Mouse (Mus musculus) intestine, embryonic 16.5 days (tissue): ENCODE data around the gene Ttll11. TPM values are rescaled to one million over a fixed set of nuclear protein-coding genes. Genes with fewer than 3 reads are reported as not detected.

Source experiments
- ATAC-seq: fragments of 200-750 bp; cut with Nextera tagmentation; 2 replicates; pipeline ENCODE4 v1.8.0; 2017; ENCODE audit warnings: moderate TSS enrichment, moderate library complexity
- H3K27ac ChIP-seq: fragments of 300-500 bp; sonication (generic); 2 replicates; pipeline ENCODE4 v1.5.1; 2014; ENCODE audit warnings: mild to moderate bottlenecking, low read length
- H3K27me3 ChIP-seq: fragments of 300-500 bp; sonication (generic); replicated peaks from 2 replicates; pipeline ENCODE4 v1.6.1; 2014; ENCODE audit warnings: low read length, control low read depth, mixed read lengths; ENCODE audit not compliant: control insufficient read depth, insufficient read depth
- H3K36me3 ChIP-seq: fragments of 300-500 bp; sonication (generic); 2 replicates; pipeline ENCODE4 v1.6.1; 2014; ENCODE audit warnings: low read length, control low read depth; ENCODE audit not compliant: control insufficient read depth, insufficient read depth
- H3K4me1 ChIP-seq: fragments of 300-500 bp; sonication (generic); 2 replicates; pipeline ENCODE4 v1.6.1; 2014; ENCODE audit warnings: low read length, control low read depth, mixed read lengths; ENCODE audit not compliant: control insufficient read depth, insufficient read depth
- H3K4me2 ChIP-seq: fragments of 300-500 bp; sonication (generic); 2 replicates; pipeline ENCODE4 v1.6.1; 2014; ENCODE audit warnings: low read depth, low read length, control low read depth
- H3K4me3 ChIP-seq: fragments of 300-500 bp; sonication (generic); 2 replicates; pipeline ENCODE4 v1.5.1; 2014; ENCODE audit warnings: mild to moderate bottlenecking, low read length
- H3K9ac ChIP-seq: fragments of 300-500 bp; sonication (generic); 2 replicates; pipeline ENCODE4 v1.6.1; 2014; ENCODE audit warnings: low read depth, low read length
- H3K9me3 ChIP-seq: fragments of 300-500 bp; sonication (generic); 2 replicates; pipeline ENCODE4 v1.6.1; 2016; ENCODE audit warnings: low read length, control low read depth; ENCODE audit not compliant: control insufficient read depth
- WGBS: fragments of 180-500 bp; shearing (Covaris S2); extraction: QIAGEN DNeasy Blood & Tissue Kit; methylation state at CpG from one replicate; pipeline ENCODE4 v1.1.7; 2014; 5-methylcytosine and 5-hydroxymethylcytosine counted together
- polyA plus RNA-seq: library from polyadenylated mRNA; unstranded; fragments of >200 nt; fragmentation: Nextera tagmentation; extraction: Ambion mirVana; gene quantifications from 2 replicates; pipeline ENCODE4 v1.2.1, GENCODE M21; 2015

Gene Ttll11
- polyA plus RNA-seq, 1 experiment from 2014 or later: 0.10 TPM

- no peak overlapping the region for H3K9ac ChIP-seq
- no peaks in the 10 kb centered on the region for H3K4me1 ChIP-seq
- H3K36me3 ChIP-seq: no peaks in the 10 kb centered on the region
- ATAC-seq: no peak
- no peaks in the 10 kb centered on the region for H3K27me3 ChIP-seq
- no peak overlapping the region for H3K4me3 ChIP-seq
- H3K27ac ChIP-seq: no peak overlapping the region
- 78% methylated on average over 6 of the region's 6 CpGs for WGBS
- no peak overlapping the region for H3K4me2 ChIP-seq
- H3K9me3 ChIP-seq: no peaks in the 10 kb centered on the region
Measured at GRCm38 (mm10) chr2:35830966-35831903, 148.5 kb downstream of the Ttll11 start.

- 86% methylated on average over 4 of the region's 4 CpGs for WGBS
Measured at GRCm38 (mm10) chr2:35829136-35829535, 150.6 kb downstream of the Ttll11 start.

DNA sequence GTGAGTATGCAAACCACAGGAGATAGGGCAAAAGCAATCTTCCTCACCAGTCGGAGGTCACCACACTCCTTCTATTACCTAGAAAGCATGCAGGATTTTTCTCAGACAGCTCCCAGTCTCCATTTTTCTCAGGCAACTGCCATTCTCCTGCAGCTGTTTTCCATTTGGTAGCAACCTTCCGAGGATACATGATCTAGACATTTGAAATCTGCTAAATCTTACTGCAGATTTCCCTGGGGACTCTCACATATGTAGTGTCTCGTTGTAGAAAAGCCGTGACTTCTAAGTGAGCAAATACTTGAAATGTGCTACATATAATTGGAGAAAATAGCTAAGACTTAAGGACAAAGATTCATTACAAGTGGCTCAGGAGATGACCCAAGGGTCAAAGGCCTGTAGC, 151.8 kb downstream of the Ttll11 start:
- H3K36me3 ChIP-seq: no peaks in the 10 kb centered on the region
- no peak for ATAC-seq
- 84% methylated on average over 4 of the region's 4 CpGs for WGBS
- H3K4me1 ChIP-seq: no peaks in the 10 kb centered on the region
- no peaks in the 10 kb centered on the region for H3K9me3 ChIP-seq
- H3K9ac ChIP-seq: no peak overlapping the region
- no peak overlapping the region for H3K4me2 ChIP-seq
- H3K4me3 ChIP-seq: no peak overlapping the region
- H3K27ac ChIP-seq: no peak overlapping the region
- no peaks in the 10 kb centered on the region for H3K27me3 ChIP-seq

More at GRCm38 (mm10) chr2:35829136-35829535, 150.6 kb downstream of the Ttll11 start:
- no peak overlapping the region for H3K4me3 ChIP-seq
- no peaks in the 10 kb centered on the region for H3K27me3 ChIP-seq
- ATAC-seq: no peak
- no peaks in the 10 kb centered on the region for H3K36me3 ChIP-seq
- H3K9me3 ChIP-seq: no peaks in the 10 kb centered on the region
- H3K4me2 ChIP-seq: no peak overlapping the region
- H3K4me1 ChIP-seq: no peaks in the 10 kb centered on the region
- H3K9ac ChIP-seq: no peak overlapping the region
- no peak overlapping the region for H3K27ac ChIP-seq

DNA sequence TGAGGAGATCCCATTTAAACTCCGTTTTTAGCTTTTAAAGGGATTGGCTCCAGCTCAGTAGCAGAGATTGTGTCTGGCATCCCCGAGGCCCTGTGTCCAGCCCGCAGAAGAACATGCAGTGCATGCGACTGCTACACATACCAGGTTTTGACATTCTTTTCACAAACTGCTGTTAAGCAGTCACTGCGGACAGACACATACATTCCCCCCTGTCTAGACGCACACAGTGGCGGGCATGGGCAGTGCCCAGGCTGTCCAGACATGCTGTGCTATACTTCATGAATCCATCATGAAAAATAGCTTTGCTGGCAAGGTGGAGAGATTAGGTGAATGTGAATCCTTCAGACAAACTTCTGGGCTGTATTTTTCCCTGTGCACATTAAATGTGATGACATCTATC, 154.6 kb downstream of the Ttll11 start:
- no peak for ATAC-seq

GRCm38 (mm10) chr2:35823589-35823988, 156.1 kb downstream of the Ttll11 start:
- no peaks in the 10 kb centered on the region for H3K9me3 ChIP-seq
- no peak overlapping the region for H3K27ac ChIP-seq
- H3K9ac ChIP-seq: no peak overlapping the region

More for the DNA sequence above, 154.6 kb downstream of the Ttll11 start:
- Histone ChIP-seq H3K9me3 (no peaks in the 10 kb centered on the region), H3K36me3 (no peaks in the 10 kb centered on the region), H3K27me3 (no peaks in the 10 kb centered on the region), H3K27ac (no peak overlapping the region), H3K4me2 (no peak overlapping the region), H3K9ac (no peak overlapping the region), H3K4me1 (no peaks in the 10 kb centered on the region), H3K4me3 (no peak overlapping the region)
- WGBS: 73% methylated on average over 7 of the region's 7 CpGs

GRCm38 (mm10) chr2:35818883-35819282, 160.8 kb downstream of the Ttll11 start:
- H3K27me3 ChIP-seq: no peaks in the 10 kb centered on the region
- no peak overlapping the region for H3K9ac ChIP-seq
- ATAC-seq: peak; percentile 66
- H3K4me3 ChIP-seq: no peak overlapping the region
- no peak overlapping the region for H3K4me2 ChIP-seq
- H3K9me3 ChIP-seq: no peaks in the 10 kb centered on the region
- no peaks in the 10 kb centered on the region for H3K36me3 ChIP-seq
- 32% methylated on average over 2 of the region's 2 CpGs for WGBS
- H3K27ac ChIP-seq: no peak overlapping the region
- H3K4me1 ChIP-seq: no peaks in the 10 kb centered on the region

More at GRCm38 (mm10) chr2:35823589-35823988, 156.1 kb downstream of the Ttll11 start:
- no peak overlapping the region for H3K4me3 ChIP-seq
- H3K4me2 ChIP-seq: no peak overlapping the region
- no peaks in the 10 kb centered on the region for H3K36me3 ChIP-seq
- ATAC-seq: no peak
- 79% methylated on average over 6 of the region's 6 CpGs for WGBS
- H3K27me3 ChIP-seq: no peaks in the 10 kb centered on the region
- no peaks in the 10 kb centered on the region for H3K4me1 ChIP-seq

GRCm38 (mm10) chr2:35816056-35816661, 163.6 kb downstream of the Ttll11 start:
- no peak overlapping the region for H3K27ac ChIP-seq
- no peak overlapping the region for H3K9ac ChIP-seq
- H3K27me3 ChIP-seq: no peaks in the 10 kb centered on the region
- no peaks in the 10 kb centered on the region for H3K36me3 ChIP-seq
- no peak overlapping the region for H3K4me3 ChIP-seq
- no peak for ATAC-seq
- H3K9me3 ChIP-seq: no peaks in the 10 kb centered on the region
- 75% methylated on average over 5 of the region's 5 CpGs for WGBS
- H3K4me1 ChIP-seq: no peaks in the 10 kb centered on the region
- no peak overlapping the region for H3K4me2 ChIP-seq

- no peak overlapping the region for H3K4me2 ChIP-seq
- H3K27me3 ChIP-seq: no peaks in the 10 kb centered on the region
- H3K27ac ChIP-seq: no peak overlapping the region
- H3K9me3 ChIP-seq: no peaks in the 10 kb centered on the region
- no peaks in the 10 kb centered on the region for H3K36me3 ChIP-seq
- no peak overlapping the region for H3K9ac ChIP-seq
- peaks cover 3% of the 10 kb centered on the region; the same call in 1 of the 2 replicates for H3K4me1 ChIP-seq
- ATAC-seq: no peak
- 81% methylated on average over 2 of the region's 2 CpGs for WGBS
- H3K4me3 ChIP-seq: no peak overlapping the region
Measured at GRCm38 (mm10) chr2:35812561-35812933, 167.2 kb downstream of the Ttll11 start.

DNA sequence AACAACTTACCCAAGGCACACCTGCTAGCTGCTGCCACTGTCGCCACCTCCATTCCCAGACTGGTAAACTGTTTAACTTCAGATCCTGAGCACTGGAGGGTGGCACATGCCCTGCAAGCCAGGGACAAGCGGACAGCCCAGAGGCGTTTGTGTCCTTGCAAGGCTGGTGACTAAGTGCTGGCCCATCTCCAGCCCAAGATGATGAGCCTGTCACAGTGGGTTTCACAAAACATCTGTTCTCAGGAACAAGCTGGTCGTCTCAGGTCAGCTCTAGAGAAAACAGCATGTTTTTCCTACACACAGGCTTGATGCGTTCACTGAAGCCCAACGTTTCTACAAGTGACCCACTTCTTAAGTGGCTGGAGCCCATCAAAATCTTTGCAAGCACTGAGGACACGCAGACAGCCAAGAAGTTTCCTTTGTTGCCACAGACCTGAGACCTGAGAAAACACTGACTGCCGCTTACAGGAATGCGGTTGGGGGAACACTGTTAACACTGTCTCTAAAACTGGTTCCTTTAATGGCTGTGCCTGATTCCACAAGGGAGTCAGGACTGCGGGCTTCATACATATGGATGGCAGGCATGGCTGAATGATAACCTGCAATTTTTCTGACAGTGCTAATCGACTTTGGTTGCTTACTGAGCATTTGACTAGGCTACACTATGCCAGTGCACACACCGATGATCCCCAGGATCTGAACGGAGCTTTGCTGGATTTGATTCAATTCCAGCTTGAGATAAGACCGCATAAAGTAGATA, 167.7 kb downstream of the Ttll11 start:
- Histone ChIP-seq H3K4me2 (no peak overlapping the region), H3K36me3 (no peaks in the 10 kb centered on the region), H3K27me3 (no peaks in the 10 kb centered on the region), H3K4me1 (peaks cover 3% of the 10 kb centered on the region; the same call in 1 of the 2 replicates), H3K27ac (no peak overlapping the region), H3K9me3 (no peaks in the 10 kb centered on the region), H3K4me3 (no peak overlapping the region), H3K9ac (no peak overlapping the region)
- ATAC-seq: no peak
- whole genome bisulfite sequencing: 62% methylated on average over 14 of the region's 14 CpGs
